Mouse (Mus musculus): Measurements from ENCODE around the gene P2ry2. TPM values are rescaled to one million over a fixed set of nuclear protein-coding genes. Genes with fewer than 3 reads are reported as not detected.

The P2ry2 gene
- total RNA-seq, 2 experiments from 2014 or later = 0.58 to 0.67 TPM

GRCm38 (mm10) chr7:100995260-100995864 lies 17.3 kb downstream of the P2ry2 start:
- intact Hi-C loops (cut with DNase I) = no loop called here
- DNase-seq (ENCODE audit: extremely low spot score in 1 of 2, low spot score in 2 of 2) = no peak

- no peak for DNase-seq (ENCODE audit: extremely low spot score in 1 of 2, low spot score in 2 of 2)
- intact Hi-C loops (cut with DNase I) = no loop called here
Measured at GRCm38 (mm10) chr7:100993166-100993565, 19.5 kb downstream of the P2ry2 start.

GRCm38 (mm10) chr7:100991972-100992371 lies 20.7 kb downstream of the P2ry2 start:
- intact Hi-C loops (cut with DNase I) = no loop called here
- no peak for DNase-seq (ENCODE audit: extremely low spot score in 1 of 2, low spot score in 2 of 2)

- intact Hi-C loops (cut with DNase I) = no loop called here
- DNase-seq (ENCODE audit: extremely low spot score in 1 of 2, low spot score in 2 of 2) = no peak
Measured at GRCm38 (mm10) chr7:100990636-100991311, 21.9 kb downstream of the P2ry2 start.

- DNase-seq (ENCODE audit: extremely low spot score in 1 of 2, low spot score in 2 of 2) = peak; percentile 66 to 72
- intact Hi-C loops (cut with DNase I) = loop anchor here (1.0 kb wide), 1 partner anchor 63 kb away; no protein-coding TSS in a partner anchor
Measured at GRCm38 (mm10) chr7:100988092-100988491, 24.6 kb downstream of the P2ry2 start.

GRCm38 (mm10) chr7:100984452-100985395 lies 27.9 kb downstream of the P2ry2 start:
- intact Hi-C loops (cut with DNase I) = no loop called here

GRCm38 (mm10) chr7:100979175-100979574 lies 33.5 kb downstream of the P2ry2 start:
- peak; percentile 40 to 82 for DNase-seq (ENCODE audit: extremely low spot score in 1 of 2, low spot score in 2 of 2)
- intact Hi-C loops (cut with DNase I) = no loop called here

More at GRCm38 (mm10) chr7:100984452-100985395, 27.9 kb downstream of the P2ry2 start:
- no peak for DNase-seq (ENCODE audit: extremely low spot score in 1 of 2, low spot score in 2 of 2)

GRCm38 (mm10) chr7:100978171-100978570 lies 34.5 kb downstream of the P2ry2 start:
- intact Hi-C loops (cut with DNase I) = no loop called here

GRCm38 (mm10) chr7:100974135-100974903 lies 38.3 kb downstream of the P2ry2 start, which contains the start of gene P2ry6:
Gene P2ry6 (minus strand): TSS chr7:100974649.
- no peak for DNase-seq (ENCODE audit: extremely low spot score in 1 of 2, low spot score in 2 of 2)
- intact Hi-C loops (cut with DNase I) = no loop called here

More at GRCm38 (mm10) chr7:100978171-100978570, 34.5 kb downstream of the P2ry2 start:
- no peak for DNase-seq (ENCODE audit: extremely low spot score in 1 of 2, low spot score in 2 of 2)

GRCm38 (mm10) chr7:100972875-100973274 lies 39.8 kb downstream of the P2ry2 start:
- intact Hi-C loops (cut with DNase I) = no loop called here
- no peak for DNase-seq (ENCODE audit: extremely low spot score in 1 of 2, low spot score in 2 of 2)

GRCm38 (mm10) chr7:100968874-100969659 lies 43.6 kb downstream of the P2ry2 start:
- DNase-seq (ENCODE audit: extremely low spot score in 1 of 2, low spot score in 2 of 2) = no peak
- intact Hi-C loops (cut with DNase I) = no loop called here

- DNase-seq (ENCODE audit: extremely low spot score in 1 of 2, low spot score in 2 of 2) = no peak
- intact Hi-C loops (cut with DNase I) = no loop called here
Measured at GRCm38 (mm10) chr7:100968376-100968775, 44.3 kb downstream of the P2ry2 start.

GRCm38 (mm10) chr7:100967850-100968249 lies 44.8 kb downstream of the P2ry2 start:
- intact Hi-C loops (cut with DNase I) = no loop called here
- DNase-seq (ENCODE audit: extremely low spot score in 1 of 2, low spot score in 2 of 2) = no peak

GRCm38 (mm10) chr7:100966014-100966413 lies 46.7 kb downstream of the P2ry2 start:
- intact Hi-C loops (cut with DNase I) = no loop called here
- no peak for DNase-seq (ENCODE audit: extremely low spot score in 1 of 2, low spot score in 2 of 2)

- peak in 1 of 2 experiments; percentile 16 for DNase-seq (ENCODE audit: extremely low spot score in 1 of 2, low spot score in 2 of 2)
- intact Hi-C loops (cut with DNase I) = no loop called here
Measured at GRCm38 (mm10) chr7:100965079-100965478, 47.6 kb downstream of the P2ry2 start.

GRCm38 (mm10) chr7:100964242-100964641 lies 48.4 kb downstream of the P2ry2 start:
- DNase-seq (ENCODE audit: extremely low spot score in 1 of 2, low spot score in 2 of 2) = no peak
- intact Hi-C loops (cut with DNase I) = no loop called here

- intact Hi-C loops (cut with DNase I) = no loop called here
- DNase-seq (ENCODE audit: extremely low spot score in 1 of 2, low spot score in 2 of 2) = no peak
Measured at GRCm38 (mm10) chr7:100963381-100963780, 49.3 kb downstream of the P2ry2 start.

GRCm38 (mm10) chr7:100961146-100961545 lies 51.5 kb downstream of the P2ry2 start:
- intact Hi-C loops (cut with DNase I) = no loop called here
- DNase-seq (ENCODE audit: extremely low spot score in 1 of 2, low spot score in 2 of 2) = peak in 1 of 2 experiments; percentile 41

All from left cerebral cortex, postnatal 10 days (tissue).